Mouse (Mus musculus): Measurements from ENCODE around the gene Pola2.

DNA sequence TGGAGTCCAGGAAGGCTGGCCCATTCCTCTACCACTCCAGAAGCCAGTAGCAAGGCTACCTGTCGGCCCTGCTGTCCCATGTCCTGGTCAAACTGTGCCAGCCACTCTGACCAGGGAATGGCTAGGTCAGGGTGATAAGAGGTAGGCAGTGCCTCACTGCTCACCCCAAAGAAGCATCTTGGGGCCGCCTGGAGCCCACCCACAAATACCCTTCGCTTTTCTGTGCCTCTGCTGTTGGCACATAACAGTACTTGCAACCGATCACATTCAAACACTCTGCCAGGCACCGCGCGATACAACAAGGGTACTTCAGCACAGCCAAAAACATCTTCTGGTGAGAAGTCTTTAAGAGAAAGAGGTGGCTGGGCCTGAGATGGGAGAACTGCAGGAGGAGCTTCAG is 71.7 kb downstream of the Pola2 start:
- TF ChIP-seq CTCF (IDR thresholded peaks at IDR 0.05; ENCODE audit: extremely low read depth, insufficient read length, insufficient replicate concordance, low read depth, low read length): no peak
- no peak for TF ChIP-seq POLR2A (IDR thresholded peaks at IDR 0.05; ENCODE audit: low read depth, low read length)

Measured in small intestine, adult 2 months (tissue).